In the genomic region with DNA sequence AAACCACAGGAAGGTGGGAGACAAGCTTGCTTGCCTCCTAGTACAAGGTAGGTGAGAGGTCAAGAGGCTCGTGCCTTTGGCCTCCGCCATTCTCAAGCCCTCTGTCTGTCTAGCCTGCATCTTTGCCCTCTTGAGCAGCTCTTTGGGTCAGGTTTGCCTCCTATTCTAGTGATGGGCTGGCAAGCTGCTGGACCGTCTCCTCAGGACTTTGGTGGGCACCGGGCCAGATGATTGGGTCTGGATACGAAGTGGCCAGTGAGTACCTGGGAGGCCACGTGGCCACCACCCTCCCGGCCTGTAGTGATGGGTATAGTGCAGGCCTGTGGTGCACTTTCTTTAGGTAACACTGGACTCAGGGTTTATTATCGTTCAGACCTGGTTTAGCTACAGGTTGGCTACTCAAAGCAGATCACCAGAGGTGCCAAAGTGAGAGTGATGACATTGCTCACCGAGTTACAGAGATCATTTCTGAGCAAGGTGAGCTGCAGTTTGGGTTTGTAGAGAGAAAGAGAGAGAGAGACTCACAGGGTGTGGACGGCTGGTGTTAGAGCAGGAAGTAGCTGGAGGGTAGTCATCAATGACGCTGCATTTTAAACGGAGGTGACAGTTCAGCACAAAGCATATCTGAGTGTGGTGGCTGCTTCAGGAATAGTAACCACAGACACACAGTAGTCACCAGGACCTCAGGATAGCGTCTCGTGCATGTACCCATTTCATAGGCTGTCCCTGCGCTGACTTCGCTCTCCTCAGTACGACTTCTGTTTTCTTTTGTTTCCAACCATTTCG, we compare ENCODE assay signal across 16 mouse cellular contexts.
DNase-seq lines count a peak whose midpoint lies in the region; ATAC-seq and TF ChIP-seq lines count a peak whose summit lies in the region.
"Had no signal": no experiment of that assay in that cellular context is flagged by ENCODE, and none has a peak within 500 bp of the region (broad histone marks: within the 10 kb centered on the region; RNA-seq: fewer than 3 reads in every experiment).

No protein-coding gene starts in this region.

- H3K9me3 ChIP-seq in midbrain, embryonic 10.5 days (replicated peaks) = no peaks in the 10 kb centered on the region
- H3K9me3 ChIP-seq in midbrain, postnatal 0 days (ENCODE audit: low read length) = no peaks in the 10 kb centered on the region
- H3K9me3 ChIP-seq in liver, postnatal 0 days (ENCODE audit: low read length) = no peaks in the 10 kb centered on the region
- H3K9me3 ChIP-seq in forebrain, embryonic 13.5 days (replicated peaks) = no peaks in the 10 kb centered on the region
- H3K9me3 ChIP-seq: embryonic facial prominence, embryonic 13.5 days; limb, embryonic 13.5 days; midbrain, embryonic 15.5 days; neural tube, embryonic 13.5 days had no signal

- 92% methylated on average over 18 of the region's 18 CpGs for WGBS in midbrain, embryonic 10.5 days
- WGBS in midbrain, postnatal 0 days = 93% methylated on average over 18 of the region's 18 CpGs
- WGBS in liver, postnatal 0 days (ENCODE audit: insufficient replicate concordance) = 63% methylated on average over 18 of the region's 18 CpGs
- 95% methylated on average over 18 of the region's 18 CpGs for WGBS in forebrain, embryonic 13.5 days

- no peak for TF ChIP-seq CTCF in midbrain, postnatal 0 days (IDR thresholded peaks at IDR 0.05)
- no peak for TF ChIP-seq CTCF in liver, postnatal 0 days (IDR thresholded peaks at IDR 0.05; ENCODE audit: low read depth)

- TF ChIP-seq EP300 in liver, postnatal 0 days (IDR thresholded peaks at IDR 0.05; ENCODE audit: low read depth) = no peak

- 0 out of 2 replicates have a peak overlapping the region, but pooled peaks have one; percentile 9 for H3K27ac ChIP-seq in midbrain, embryonic 10.5 days (replicated peaks)
- no peak overlapping the region for H3K27ac ChIP-seq in midbrain, postnatal 0 days (ENCODE audit: low read depth, low read length)
- H3K27ac ChIP-seq in liver, postnatal 0 days (ENCODE audit: low read depth) = no peak overlapping the region
- H3K27ac ChIP-seq in forebrain, embryonic 13.5 days = no peak overlapping the region
- H3K27ac ChIP-seq: gastrocnemius, adult 2 months; limb, embryonic 13.5 days; midbrain, embryonic 15.5 days; neural tube, embryonic 13.5 days had no signal

- H3K36me3 ChIP-seq in midbrain, embryonic 10.5 days = peaks cover 15% of the 10 kb centered on the region; the same call in 1 of the 2 replicates
- no peaks in the 10 kb centered on the region for H3K36me3 ChIP-seq in midbrain, postnatal 0 days (ENCODE audit: insufficient read depth, low read length)
- peaks cover 20% of the 10 kb centered on the region for H3K36me3 ChIP-seq in liver, postnatal 0 days (replicated peaks; ENCODE audit: insufficient read depth, low read length)
- H3K36me3 ChIP-seq in forebrain, embryonic 13.5 days (ENCODE audit: poor library complexity, severe bottlenecking) = peaks cover 27% of the 10 kb centered on the region
- H3K36me3 ChIP-seq: midbrain, embryonic 15.5 days had no signal

- H3K4me3 ChIP-seq in midbrain, embryonic 10.5 days = no peak overlapping the region
- H3K4me3 ChIP-seq in midbrain, postnatal 0 days (ENCODE audit: low read depth, low read length) = no peak overlapping the region
- H3K4me3 ChIP-seq in liver, postnatal 0 days (ENCODE audit: low read depth, low read length) = no peak overlapping the region
- no peak overlapping the region for H3K4me3 ChIP-seq in forebrain, embryonic 13.5 days
- H3K4me3 ChIP-seq: embryonic facial prominence, embryonic 13.5 days; gastrocnemius, adult 2 months; limb, embryonic 13.5 days; midbrain, embryonic 15.5 days; neural tube, embryonic 13.5 days had no signal

- peaks cover 23% of the 10 kb centered on the region for H3K4me1 ChIP-seq in midbrain, embryonic 10.5 days
- H3K4me1 ChIP-seq in midbrain, postnatal 0 days (ENCODE audit: insufficient read depth, low read length) = no peaks in the 10 kb centered on the region
- H3K4me1 ChIP-seq in liver, postnatal 0 days (ENCODE audit: insufficient read depth) = 0 out of 2 replicates have a peak, but pooled peaks cover 3% of the 10 kb centered on the region
- peaks cover 2% of the 10 kb centered on the region; the same call in 1 of the 2 replicates for H3K4me1 ChIP-seq in forebrain, embryonic 13.5 days
- H3K4me1 ChIP-seq: neural tube, embryonic 13.5 days had no signal

- peaks cover 9% of the 10 kb centered on the region; the same call in 1 of the 2 replicates for H3K27me3 ChIP-seq in midbrain, embryonic 10.5 days (ENCODE audit: low read depth, poor library complexity, severe bottlenecking)
- no peaks in the 10 kb centered on the region for H3K27me3 ChIP-seq in midbrain, postnatal 0 days (ENCODE audit: insufficient read depth, low read length)
- H3K27me3 ChIP-seq in liver, postnatal 0 days (ENCODE audit: insufficient read depth, low read length) = no peaks in the 10 kb centered on the region
- H3K27me3 ChIP-seq in forebrain, embryonic 13.5 days = no peaks in the 10 kb centered on the region
- H3K27me3 ChIP-seq: CH12.LX; embryonic facial prominence, embryonic 13.5 days; limb, embryonic 13.5 days; midbrain, embryonic 15.5 days; neural tube, embryonic 13.5 days had no signal

- H3K9ac ChIP-seq in midbrain, postnatal 0 days (replicated peaks; ENCODE audit: low read length, poor library complexity, severe bottlenecking) = no peak overlapping the region
- H3K9ac ChIP-seq in liver, postnatal 0 days (replicated peaks) = no peak overlapping the region
- H3K9ac ChIP-seq in forebrain, embryonic 13.5 days = no peak overlapping the region
- H3K9ac ChIP-seq: embryonic facial prominence, embryonic 13.5 days; limb, embryonic 13.5 days; midbrain, embryonic 15.5 days; neural tube, embryonic 13.5 days had no signal

- no peak for DNase-seq in midbrain, embryonic 10.5 days (ENCODE audit: low spot score)
- DNase-seq in midbrain, postnatal 0 days (ENCODE audit: low spot score) = no peak
- peak; percentile 60 for DNase-seq in cerebellum, adult 9-11 months
- DNase-seq in liver, postnatal 0 days = no peak
- no peak for DNase-seq in yolk sac, embryonic 10.5 days (ENCODE audit: low spot score)
- no peak for DNase-seq in lung, adult 18-20 months
- DNase-seq: adrenal gland, adult 2 months; gastrocnemius, adult 2 months; lung, postnatal 10 days had no signal

- ATAC-seq in midbrain, postnatal 0 days (ENCODE audit: low FRiP score) = no peak
- 0 out of 2 replicates have a peak, but pooled peaks have one; percentile 13 for ATAC-seq in liver, postnatal 0 days
- ATAC-seq in forebrain, embryonic 13.5 days = no peak
- ATAC-seq: forebrain, embryonic 14.5 days had no signal

- no peak overlapping the region for H3K4me2 ChIP-seq in midbrain, postnatal 0 days (ENCODE audit: low read depth, low read length, poor library complexity, severe bottlenecking)
- H3K4me2 ChIP-seq in liver, postnatal 0 days (ENCODE audit: low read depth, low read length) = no peak overlapping the region
- H3K4me2 ChIP-seq in forebrain, embryonic 13.5 days = no peak overlapping the region
- H3K4me2 ChIP-seq: embryonic facial prominence, embryonic 13.5 days; limb, embryonic 13.5 days; midbrain, embryonic 15.5 days; neural tube, embryonic 13.5 days had no signal
